Mouse (Mus musculus) hindbrain, postnatal 0 days (tissue): Measurements from ENCODE around the gene Bfar. TPM values are rescaled to one million over a fixed set of nuclear protein-coding genes. Genes with fewer than 3 reads are reported as not detected.
"Not testable (repeated sequence)": the region's sequence is repeated elsewhere in the genome, so short reads cannot be mapped to it uniquely, and the experiment has no call there.

ENCODE experiments used
- ATAC-seq: fragments of 200-750 bp; cut with Nextera tagmentation; 2 replicates; pipeline ENCODE4 v1.8.0; 2017; ENCODE audit warnings: mild to moderate bottlenecking, moderate TSS enrichment, moderate library complexity
- DNase-seq: peaks from one replicate; pipeline ENCODE4 v3.0.0-alpha.2; 2015; ENCODE audit warnings: low spot score
- H3K27ac ChIP-seq: fragments of 300-500 bp; sonication (generic); 2 replicates; pipeline ENCODE4 v1.5.1; 2014; ENCODE audit warnings: mild to moderate bottlenecking
- H3K27me3 ChIP-seq: fragments of 300-500 bp; sonication (generic); 2 replicates; pipeline ENCODE4 v1.6.1; 2014; ENCODE audit warnings: low read length, mixed read lengths; ENCODE audit not compliant: insufficient read depth
- H3K36me3 ChIP-seq: fragments of 300-500 bp; sonication (generic); 2 replicates; pipeline ENCODE4 v1.6.1; 2014; ENCODE audit warnings: low read length, mixed read lengths; ENCODE audit not compliant: insufficient read depth
- H3K4me1 ChIP-seq: fragments of 300-500 bp; sonication (generic); 2 replicates; pipeline ENCODE4 v1.6.1; 2014; ENCODE audit warnings: antibody characterized with exemption, low read length, mixed read lengths; ENCODE audit not compliant: insufficient read depth
- H3K4me2 ChIP-seq: fragments of 300-500 bp; sonication (generic); 2 replicates; pipeline ENCODE4 v1.6.1; 2014; ENCODE audit warnings: low read depth, mild to moderate bottlenecking, low read length, moderate library complexity, mixed read lengths
- H3K4me3 ChIP-seq: fragments of 300-500 bp; sonication (generic); 2 replicates; pipeline ENCODE4 v1.5.1; 2014; ENCODE audit warnings: low read length
- H3K9ac ChIP-seq: fragments of 300-500 bp; sonication (generic); replicated peaks from 2 replicates; pipeline ENCODE4 v1.6.1; 2014; ENCODE audit warnings: mild to moderate bottlenecking, low read length, moderate library complexity, mixed read lengths
- H3K9me3 ChIP-seq: fragments of 300-500 bp; sonication (generic); 2 replicates; pipeline ENCODE4 v1.6.1; 2016; ENCODE audit warnings: low read length, mixed read lengths
- CTCF ChIP-seq: IDR thresholded peaks from 2 replicates; pipeline ENCODE4 v1.5.1; 2016; ENCODE audit warnings: antibody characterized with exemption, control low read depth, low read depth
- WGBS: fragments of 180-500 bp; shearing (Covaris S2); extraction: QIAGEN DNeasy Blood & Tissue Kit; methylation state at CpG from one replicate; pipeline ENCODE4 v1.1.7; 2014; 5-methylcytosine and 5-hydroxymethylcytosine counted together
- polyA plus RNA-seq: library from polyadenylated mRNA; unstranded; fragments of >200 nt; fragmentation: Nextera tagmentation; extraction: Ambion mirVana; gene quantifications from 2 replicates; pipeline ENCODE4 v1.2.1, GENCODE M21; 2015
- total RNA-seq: library from RNA; depleted of rRNA; stranded (reverse); fragments of >200 nt; gene quantifications from 2 replicates; pipeline ENCODE4 v1.2.3, GENCODE M21; 2014

Bfar gene
- total and polyA plus RNA-seq, 2 experiments from 2014 or later: 38.9 to 40.5 TPM

DNA sequence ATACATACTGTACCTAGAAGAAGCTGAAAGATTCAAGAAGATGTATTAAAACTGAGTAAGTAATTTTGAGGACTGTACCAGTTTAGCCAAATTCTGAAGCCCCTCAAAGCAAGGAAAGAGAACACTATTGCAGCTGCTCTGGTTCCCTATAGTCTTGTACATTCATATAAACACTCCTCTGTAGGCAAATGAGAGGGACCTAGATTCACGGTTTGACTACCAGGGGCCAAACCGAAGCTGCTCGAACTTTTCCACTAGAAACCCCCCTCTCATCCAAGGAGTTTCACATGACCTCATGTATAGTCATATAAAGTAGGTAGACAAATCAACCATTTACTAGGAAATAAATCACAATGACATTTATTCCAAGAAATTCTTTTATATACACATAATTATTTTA is 12.8 kb upstream of the Bfar start:
- Histone ChIP-seq H3K9ac (no peak overlapping the region), H3K4me2 (no peak overlapping the region), H3K4me1 (no peaks in the 10 kb centered on the region), H3K4me3 (no peak overlapping the region), H3K36me3 (peaks cover 30% of the 10 kb centered on the region; the same call in 1 of the 2 replicates), H3K27me3 (no peaks in the 10 kb centered on the region), H3K9me3 (no peaks in the 10 kb centered on the region), H3K27ac (no peak overlapping the region)
- ATAC-seq: no peak
- no peak for DNase-seq
- TF ChIP-seq CTCF: no peak
- WGBS: 86% methylated on average over 3 of the region's 3 CpGs

GRCm38 (mm10) chr16:13660736-13661135 is 10.9 kb upstream of the Bfar start:
- 97% methylated on average over 9 of the region's 9 CpGs for WGBS
- Histone ChIP-seq H3K4me3 (no peak overlapping the region), H3K4me2 (no peak overlapping the region), H3K27me3 (no peaks in the 10 kb centered on the region), H3K27ac (no peak overlapping the region), H3K9me3 (no peaks in the 10 kb centered on the region), H3K9ac (no peak overlapping the region), H3K4me1 (no peaks in the 10 kb centered on the region), H3K36me3 (peaks cover 31% of the 10 kb centered on the region; the same call in 1 of the 2 replicates)
- DNase-seq (no peak), ATAC-seq (no peak)
- no peak for TF ChIP-seq CTCF

GRCm38 (mm10) chr16:13667878-13668343 is 3.7 kb upstream of the Bfar start, which contains the start of gene Parn:
TSS of gene Parn (minus strand) at chr16:13668170.
- TF ChIP-seq CTCF: no peak
- H3K27ac ChIP-seq: peak within 1 kb of the TSS; percentile 78
- DNase-seq: peak; percentile 95
- peaks cover 16% of the 10 kb centered on the region; the same call in 1 of the 2 replicates for H3K36me3 ChIP-seq
- under 1% methylated on average over 35 of the region's 35 CpGs for WGBS
- H3K9ac ChIP-seq: peak within 1 kb of the TSS; percentile 75
- peak within 1 kb of the TSS; percentile 81 for H3K4me3 ChIP-seq
- H3K9me3 ChIP-seq: no peaks in the 10 kb centered on the region
- no peaks in the 10 kb centered on the region for H3K4me1 ChIP-seq
- ATAC-seq: peak; percentile 90
- peak within 1 kb of the TSS; percentile 90 for H3K4me2 ChIP-seq
- H3K27me3 ChIP-seq: no peaks in the 10 kb centered on the region

DNA sequence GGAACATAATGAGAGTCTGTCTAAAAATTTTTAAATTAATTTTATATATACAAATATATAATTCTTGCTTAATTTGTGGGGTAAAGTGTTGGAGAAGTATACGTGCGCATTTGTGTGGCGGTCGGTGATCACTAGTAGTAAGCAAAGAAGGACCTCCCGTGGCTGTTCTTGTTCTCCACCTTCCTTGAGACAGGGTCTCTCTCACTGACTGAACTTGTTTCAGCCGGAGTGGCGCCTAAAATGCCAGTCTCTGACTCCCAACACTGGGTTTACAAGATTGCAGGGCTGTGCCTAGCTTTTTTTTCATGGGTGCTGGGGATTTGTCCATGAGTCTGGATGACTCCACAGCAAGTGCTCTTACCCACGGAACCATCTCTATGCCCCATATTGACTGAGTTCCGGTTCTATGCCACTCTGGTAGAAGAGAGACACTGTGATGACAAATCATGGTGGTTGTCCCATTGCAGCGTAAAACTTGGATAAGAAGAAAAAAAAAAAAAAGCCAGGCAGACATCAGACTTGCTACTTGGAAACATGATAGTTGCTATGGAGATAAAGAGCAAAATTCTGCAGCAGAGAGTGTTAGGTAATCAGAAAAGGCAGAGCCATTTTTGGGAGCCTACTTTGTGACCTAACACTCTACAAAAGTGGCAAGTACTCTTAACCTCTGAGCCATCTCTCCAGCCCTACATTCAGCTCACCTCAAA is 3.1 kb upstream of the Bfar start:
- WGBS: 82% methylated on average over 10 of the region's 10 CpGs
- no peaks in the 10 kb centered on the region for H3K4me1 ChIP-seq
- H3K36me3 ChIP-seq: peaks cover 10% of the 10 kb centered on the region; the same call in 1 of the 2 replicates
- no peaks in the 10 kb centered on the region for H3K9me3 ChIP-seq
- H3K9ac ChIP-seq: peak overlapping the region; percentile 75; the same call in 1 of the 2 replicates
- TF ChIP-seq CTCF: no peak
- H3K27me3 ChIP-seq: no peaks in the 10 kb centered on the region
- no peak for DNase-seq
- ATAC-seq: no peak
- peak overlapping the region; percentile 81 for H3K4me3 ChIP-seq
- peak overlapping the region; percentile 78; the same call in 1 of the 2 replicates for H3K27ac ChIP-seq
- peak overlapping the region; percentile 90 for H3K4me2 ChIP-seq

DNA sequence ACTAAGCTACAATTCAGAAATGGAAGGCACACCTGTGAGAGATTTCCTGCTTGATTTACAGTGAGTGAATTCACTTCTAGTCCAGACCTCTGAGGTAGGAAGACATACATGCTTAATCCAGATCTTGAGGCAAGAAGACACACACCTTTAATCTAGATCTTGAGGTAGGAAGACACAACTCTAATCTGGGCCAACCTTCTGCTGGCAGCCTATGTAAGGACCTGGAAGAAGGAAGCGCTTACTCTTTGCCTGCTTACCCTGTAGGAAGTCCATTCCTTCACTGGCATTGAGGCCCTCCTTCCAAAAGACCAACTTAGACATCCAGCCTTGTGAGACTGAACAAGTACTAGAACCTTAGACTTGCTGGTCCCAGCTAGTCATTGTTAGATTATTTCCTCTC is 2.4 kb upstream of the Bfar start:
- no peak overlapping the region for H3K9ac ChIP-seq
- H3K4me2 ChIP-seq: no peak overlapping the region
- no peaks in the 10 kb centered on the region for H3K27me3 ChIP-seq
- H3K4me1 ChIP-seq: no peaks in the 10 kb centered on the region; the same call in 1 of the 2 replicates
- H3K9me3 ChIP-seq: no peaks in the 10 kb centered on the region
- DNase-seq: no peak
- H3K27ac ChIP-seq: no peak overlapping the region
- ATAC-seq: no peak
- no peak for TF ChIP-seq CTCF
- H3K4me3 ChIP-seq: no peak overlapping the region
- H3K36me3 ChIP-seq: peaks cover 8% of the 10 kb centered on the region; the same call in 1 of the 2 replicates
- 88% methylated on average over 1 of the region's 1 CpGs for WGBS

- WGBS: 82% methylated on average over 5 of the region's 5 CpGs
- H3K27ac ChIP-seq: peak overlapping the region; percentile 86
- not testable (repeated sequence) for DNase-seq, H3K36me3 ChIP-seq, H3K9ac ChIP-seq, H3K4me1 ChIP-seq, H3K27me3 ChIP-seq, H3K9me3 ChIP-seq, H3K4me3 ChIP-seq, ATAC-seq
- 0 out of 2 replicates have a peak overlapping the region, but pooled peaks have one; percentile 78 for H3K4me2 ChIP-seq
These were observed 762 bp upstream of the Bfar start for GRCm38 (mm10) chr16:13670896-13671295.

DNA sequence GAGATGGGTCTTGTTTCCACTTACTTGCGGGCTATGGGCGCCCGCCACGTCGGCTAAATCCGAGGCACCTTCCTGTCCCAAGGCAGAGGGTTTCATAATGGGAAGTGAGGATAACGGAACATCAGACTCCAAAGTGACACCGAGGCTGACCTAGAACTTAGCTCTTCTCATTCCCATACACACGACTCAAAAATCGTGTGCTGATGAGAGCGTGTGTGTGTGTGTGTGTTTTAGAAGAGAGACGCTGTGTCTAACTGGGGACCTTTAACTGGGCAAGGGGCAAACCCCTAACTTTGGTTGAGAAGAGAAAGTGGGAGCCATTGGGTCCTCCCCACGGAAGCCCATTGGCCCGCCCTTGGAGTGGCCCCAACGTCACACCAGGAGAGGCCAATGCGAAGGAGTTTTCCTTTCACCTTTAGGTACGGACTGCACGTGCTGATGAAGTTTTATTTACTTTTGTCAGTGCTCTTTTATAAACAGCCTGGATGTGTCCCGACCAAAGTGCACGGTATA is 784 bp downstream of the Bfar start:
- H3K4me3 ChIP-seq: peak overlapping the region; percentile 93
- H3K4me1 ChIP-seq: no peaks in the 10 kb centered on the region; the same call in 1 of the 2 replicates
- no peak for TF ChIP-seq CTCF
- 3% methylated on average over 20 of the region's 20 CpGs for WGBS
- DNase-seq: peak; percentile 69
- H3K9ac ChIP-seq: peak overlapping the region; percentile 87
- H3K27me3 ChIP-seq: no peaks in the 10 kb centered on the region
- peak overlapping the region; percentile 78 for H3K4me2 ChIP-seq
- H3K27ac ChIP-seq: peak overlapping the region; percentile 86
- peak; percentile 25; the same call in 1 of the 2 replicates for ATAC-seq
- H3K36me3 ChIP-seq: peaks cover 8% of the 10 kb centered on the region; the same call in 1 of the 2 replicates
- no peaks in the 10 kb centered on the region for H3K9me3 ChIP-seq
